Mouse (Mus musculus) heart, embryonic 15.5 days (tissue): ENCODE measurements at regions not wholly inside any gene's neighbourhood (a gene's known extent, or its start where the extent isn't known, plus 50 kb on each side); places are given as distances from the start of the nearest gene placed in this dataset.
A peak's percentile ranks its signal among the peaks of the same experiment; 100 is the strongest.

Experiments
- ATAC-seq: fragments of 200-750 bp; cut with Nextera tagmentation; replicated peaks from 2 replicates; pipeline ENCODE4 v1.8.0; 2017; ENCODE audit warnings: low read depth, moderate TSS enrichment; ENCODE audit not compliant: insufficient number of reproducible peaks, insufficient read depth, low FRiP score
- H3K27ac ChIP-seq: fragments of 300-500 bp; sonication (generic); 2 replicates; pipeline ENCODE4 v1.5.1; 2015; ENCODE audit warnings: mild to moderate bottlenecking, inconsistent platforms
- H3K27me3 ChIP-seq: fragments of 300-500 bp; sonication (generic); 2 replicates; pipeline ENCODE4 v1.6.1; 2015; ENCODE audit warnings: inconsistent platforms
- H3K36me3 ChIP-seq: fragments of 300-500 bp; sonication (generic); 2 replicates; pipeline ENCODE4 v1.6.1; 2015; ENCODE audit warnings: mild to moderate bottlenecking, inconsistent platforms
- H3K4me1 ChIP-seq: fragments of 300-500 bp; sonication (generic); replicated peaks from 2 replicates; pipeline ENCODE4 v1.6.1; 2015; ENCODE audit warnings: inconsistent platforms
- H3K4me2 ChIP-seq: fragments of 300-500 bp; sonication (generic); 2 replicates; pipeline ENCODE4 v1.6.1; 2015; ENCODE audit warnings: inconsistent platforms, mild to moderate bottlenecking, moderate library complexity
- H3K4me3 ChIP-seq: fragments of 300-500 bp; sonication (generic); 2 replicates; pipeline ENCODE4 v1.5.1; 2015; ENCODE audit warnings: mild to moderate bottlenecking, inconsistent platforms
- H3K9ac ChIP-seq: fragments of 300-500 bp; sonication (generic); 2 replicates; pipeline ENCODE4 v1.6.1; 2015; ENCODE audit warnings: mild to moderate bottlenecking, inconsistent platforms
- H3K9me3 ChIP-seq: fragments of 300-500 bp; sonication (generic); replicated peaks from 2 replicates; pipeline ENCODE4 v1.6.1; 2016; ENCODE audit warnings: inconsistent platforms
- WGBS: fragments of 180-500 bp; shearing (Covaris S2); methylation state at CpG from one replicate; pipeline ENCODE4 v1.1.7; 2015; ENCODE audit warnings: mixed read lengths; 5-methylcytosine and 5-hydroxymethylcytosine counted together

DNA sequence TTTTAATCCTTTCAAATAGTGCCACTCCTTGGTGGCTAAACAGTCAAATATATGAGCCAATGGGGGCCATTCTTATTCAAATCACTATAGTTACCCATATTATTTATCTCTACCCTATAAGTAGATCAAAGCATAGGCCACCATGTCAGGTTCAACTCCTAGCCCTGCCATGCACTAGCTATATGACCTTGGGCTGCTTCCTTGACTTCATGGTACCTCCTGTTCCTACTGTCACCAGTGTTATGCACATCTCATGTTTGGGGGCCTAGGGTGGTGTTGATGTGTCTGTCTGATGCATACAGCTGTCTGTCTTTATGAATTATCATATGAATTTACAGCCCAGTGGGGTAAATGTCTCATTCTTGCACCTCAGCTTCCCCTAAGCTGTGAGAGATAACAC lies 310.6 kb downstream of the Rps24 start:
- Histone ChIP-seq H3K4me2 (no peak overlapping the region), H3K4me3 (no peak overlapping the region), H3K27me3 (no peaks in the 10 kb centered on the region), H3K9ac (no peak overlapping the region), H3K27ac (no peak overlapping the region), H3K4me1 (no peaks in the 10 kb centered on the region), H3K9me3 (no peaks in the 10 kb centered on the region), H3K36me3 (no peaks in the 10 kb centered on the region)
- no peak for ATAC-seq

DNA sequence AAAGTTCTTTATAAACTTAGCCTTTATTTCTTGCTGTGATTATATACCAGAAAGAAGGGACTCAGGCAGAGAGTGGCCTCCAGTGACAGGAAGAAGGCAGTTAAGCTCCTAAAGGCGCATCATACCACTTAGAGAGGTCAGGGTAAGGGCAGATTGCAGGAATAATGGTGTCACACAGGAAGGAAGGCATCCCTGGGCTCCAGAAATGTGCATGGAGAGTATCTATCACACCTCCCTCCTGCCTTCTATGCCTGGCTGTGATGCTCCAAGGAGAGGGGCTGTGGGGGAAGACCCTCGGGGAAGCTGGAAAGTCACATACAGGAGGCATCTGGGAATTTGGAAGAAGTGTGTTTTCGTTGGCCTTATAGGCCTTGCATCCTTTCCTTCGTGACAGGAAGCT lies 311.1 kb downstream of the Rps24 start:
- no peak overlapping the region for H3K4me3 ChIP-seq
- no peaks in the 10 kb centered on the region for H3K36me3 ChIP-seq
- H3K4me2 ChIP-seq, result no peak overlapping the region
- no peaks in the 10 kb centered on the region for H3K4me1 ChIP-seq
- no peak overlapping the region for H3K27ac ChIP-seq
- WGBS, result 53% methylated on average over 4 of the region's 4 CpGs
- no peak overlapping the region for H3K9ac ChIP-seq
- no peak for ATAC-seq
- H3K9me3 ChIP-seq, result no peaks in the 10 kb centered on the region
- H3K27me3 ChIP-seq, result no peaks in the 10 kb centered on the region

DNA sequence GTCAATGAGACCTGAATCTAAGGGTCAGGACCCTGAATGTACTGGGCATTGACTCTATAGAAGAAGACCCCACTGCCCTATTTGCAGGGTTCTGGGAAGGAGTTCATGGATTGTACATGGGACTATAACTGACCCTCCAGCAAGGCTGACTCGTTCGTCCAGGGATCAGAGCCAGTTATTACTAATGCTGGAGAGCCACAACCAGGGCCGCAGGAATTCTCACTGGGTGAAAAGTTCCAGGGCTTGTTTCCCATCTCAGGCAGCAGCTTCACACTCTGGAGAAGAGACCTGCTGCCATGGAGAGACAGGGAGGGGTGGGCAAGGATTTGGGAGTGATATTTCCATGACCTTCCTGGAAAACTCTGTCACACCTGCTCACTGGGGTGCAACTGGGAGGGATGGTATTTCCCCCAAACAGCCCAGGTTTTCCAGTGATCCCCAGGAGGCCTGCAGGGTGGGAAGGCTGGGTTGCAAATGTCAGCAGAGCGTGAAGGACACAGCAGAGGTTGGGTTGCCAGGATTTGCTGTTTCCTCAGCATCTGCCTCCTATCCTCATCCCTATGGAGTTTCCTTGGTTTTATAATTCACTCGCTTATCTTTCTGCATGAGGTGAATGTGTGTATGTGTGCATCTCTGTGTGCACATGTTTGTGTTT lies 316.2 kb downstream of the Rps24 start:
- no peaks in the 10 kb centered on the region for H3K36me3 ChIP-seq
- H3K9me3 ChIP-seq, result no peaks in the 10 kb centered on the region
- H3K27me3 ChIP-seq, result no peaks in the 10 kb centered on the region
- H3K9ac ChIP-seq, result no peak overlapping the region
- no peak overlapping the region for H3K27ac ChIP-seq
- H3K4me1 ChIP-seq, result 0 out of 2 replicates have a peak, but pooled peaks cover 4% of the 10 kb centered on the region
- no peak overlapping the region for H3K4me2 ChIP-seq
- ATAC-seq, result no peak
- H3K4me3 ChIP-seq, result no peak overlapping the region
- 74% methylated on average over 5 of the region's 5 CpGs for WGBS

DNA sequence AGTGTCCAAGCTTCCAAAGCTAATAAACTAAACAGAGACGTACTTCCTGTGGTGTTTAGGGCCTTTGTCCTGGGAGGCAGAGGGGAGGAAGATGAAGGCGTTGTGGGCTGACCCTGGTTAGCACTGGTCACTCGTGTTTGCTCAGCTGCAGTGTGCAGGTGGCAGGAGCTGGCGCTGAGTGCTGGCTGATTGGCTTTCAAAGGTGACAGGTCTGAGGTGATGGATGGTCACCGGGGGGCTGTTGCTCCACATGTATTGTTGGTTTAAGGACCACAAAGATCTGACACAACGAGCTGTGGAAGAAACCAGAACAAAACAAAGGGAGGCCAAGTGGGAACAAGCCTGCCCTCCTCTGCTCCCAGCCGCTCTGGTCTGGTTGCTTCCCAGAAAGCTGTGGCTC lies 320.1 kb downstream of the Rps24 start:
- Histone ChIP-seq H3K4me1 (0 out of 2 replicates have a peak, but pooled peaks cover 4% of the 10 kb centered on the region), H3K9me3 (no peaks in the 10 kb centered on the region), H3K4me3 (no peak overlapping the region), H3K9ac (no peak overlapping the region), H3K27ac (no peak overlapping the region), H3K27me3 (no peaks in the 10 kb centered on the region), H3K4me2 (no peak overlapping the region), H3K36me3 (no peaks in the 10 kb centered on the region)
- ATAC-seq, result no peak; the same call in 1 of the 2 replicates
- 24% methylated on average over 7 of the region's 7 CpGs for WGBS

DNA sequence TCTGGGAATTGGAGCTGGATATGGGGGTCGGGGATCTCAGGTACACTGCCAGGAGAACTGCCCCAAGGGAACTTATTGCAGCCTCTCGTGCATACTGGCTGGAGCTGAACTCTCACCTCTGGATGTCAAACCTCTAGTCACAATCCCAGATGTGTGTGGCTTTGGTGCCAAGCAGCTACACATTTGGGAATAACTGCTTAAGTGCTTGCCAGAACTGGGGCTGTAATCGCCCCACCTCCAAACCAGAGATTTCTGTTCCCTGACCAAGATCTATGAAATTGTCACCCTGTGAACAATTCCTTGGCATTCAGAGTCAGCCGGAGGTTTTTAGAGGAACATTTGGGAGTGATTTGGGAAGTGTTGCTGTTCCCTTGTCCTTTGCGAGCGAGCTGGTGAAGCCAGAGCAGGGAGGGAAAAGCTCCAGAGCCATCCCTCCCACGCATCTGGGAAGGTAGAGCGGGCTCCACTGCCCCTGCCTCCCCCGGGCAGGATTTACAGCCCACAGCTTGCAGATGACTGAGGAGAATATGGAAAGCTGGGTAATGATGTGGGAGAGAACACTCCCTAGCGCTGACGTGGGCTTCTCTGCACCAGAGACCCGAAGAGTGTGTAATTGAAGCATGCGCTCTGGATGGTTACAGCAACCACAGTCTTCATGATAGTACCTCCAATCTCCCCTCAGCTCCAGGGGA lies 336.1 kb downstream of the Rps24 start:
- Histone ChIP-seq H3K4me3 (no peak overlapping the region), H3K4me2 (no peak overlapping the region), H3K4me1 (peaks cover 20% of the 10 kb centered on the region), H3K36me3 (no peaks in the 10 kb centered on the region), H3K27me3 (no peaks in the 10 kb centered on the region), H3K9ac (no peak overlapping the region), H3K27ac (peak overlapping the region; percentile 13; the same call in 1 of the 2 replicates), H3K9me3 (no peaks in the 10 kb centered on the region)
- 62% methylated on average over 13 of the region's 13 CpGs for WGBS
- no peak for ATAC-seq

DNA sequence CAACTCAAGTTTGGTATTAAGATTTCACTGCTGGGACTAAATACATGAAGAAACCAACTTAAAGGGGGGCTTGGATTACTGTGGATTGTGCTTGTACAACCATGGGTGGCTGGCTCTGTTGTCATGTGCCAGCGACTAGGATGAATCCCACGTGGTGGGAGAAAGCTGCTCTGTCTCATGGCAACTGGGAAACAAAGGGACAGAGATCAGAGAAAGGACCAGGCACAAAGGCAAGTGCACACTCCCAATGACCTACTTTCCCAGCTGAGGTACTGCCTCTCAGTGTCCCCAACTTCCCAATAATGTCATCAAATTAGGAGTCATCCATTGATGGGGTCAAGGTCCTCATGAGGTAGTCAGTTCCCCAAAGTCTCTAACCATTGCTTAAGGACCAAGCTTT lies 337.4 kb downstream of the Rps24 start:
- no peak overlapping the region for H3K4me3 ChIP-seq
- peaks cover 30% of the 10 kb centered on the region for H3K4me1 ChIP-seq
- H3K9ac ChIP-seq, result no peak overlapping the region
- no peaks in the 10 kb centered on the region for H3K36me3 ChIP-seq
- H3K9me3 ChIP-seq, result no peaks in the 10 kb centered on the region
- H3K4me2 ChIP-seq, result no peak overlapping the region
- H3K27ac ChIP-seq, result no peak overlapping the region
- no peak for ATAC-seq
- H3K27me3 ChIP-seq, result no peaks in the 10 kb centered on the region
- WGBS, result 76% methylated on average over 2 of the region's 2 CpGs

DNA sequence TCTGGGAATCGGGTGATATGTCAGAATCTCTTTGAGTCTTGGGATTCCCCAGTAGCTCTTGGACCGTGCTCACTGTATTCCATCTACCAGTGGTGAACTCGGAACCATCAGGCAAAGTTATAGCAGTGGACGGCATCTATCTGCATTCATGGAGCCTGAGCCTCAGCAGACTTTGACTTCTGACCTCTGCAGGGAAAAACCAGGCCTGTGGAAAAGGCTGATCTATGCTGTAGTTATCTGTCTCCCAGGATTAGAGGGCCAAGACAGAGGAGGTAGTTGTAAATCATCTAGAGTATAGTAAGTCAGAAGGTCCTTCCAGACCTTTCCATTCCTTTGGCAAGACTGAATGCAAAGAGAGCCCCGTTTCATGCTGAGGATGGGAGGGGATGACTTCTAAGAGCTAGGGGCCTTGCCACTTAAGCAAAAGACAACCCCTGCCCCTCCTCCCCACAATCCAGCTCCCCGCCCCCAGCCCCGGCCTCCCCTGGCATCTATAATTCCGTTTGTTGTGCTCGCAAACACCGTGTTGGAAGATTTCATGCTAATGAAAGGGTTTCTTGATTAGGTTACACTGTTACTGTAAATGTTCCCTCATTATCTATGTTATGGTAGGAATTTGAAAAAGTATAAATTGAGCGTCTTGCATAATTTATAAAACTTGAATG lies 338.9 kb downstream of the Rps24 start:
- no peak overlapping the region for H3K4me3 ChIP-seq
- H3K9ac ChIP-seq, result no peak overlapping the region
- H3K27me3 ChIP-seq, result 0 out of 2 replicates have a peak, but pooled peaks cover 3% of the 10 kb centered on the region
- no peaks in the 10 kb centered on the region for H3K36me3 ChIP-seq
- no peaks in the 10 kb centered on the region for H3K9me3 ChIP-seq
- ATAC-seq, result no peak
- H3K4me2 ChIP-seq, result no peak overlapping the region
- peaks cover 30% of the 10 kb centered on the region for H3K4me1 ChIP-seq
- WGBS, result 64% methylated on average over 11 of the region's 11 CpGs
- H3K27ac ChIP-seq, result no peak overlapping the region

DNA sequence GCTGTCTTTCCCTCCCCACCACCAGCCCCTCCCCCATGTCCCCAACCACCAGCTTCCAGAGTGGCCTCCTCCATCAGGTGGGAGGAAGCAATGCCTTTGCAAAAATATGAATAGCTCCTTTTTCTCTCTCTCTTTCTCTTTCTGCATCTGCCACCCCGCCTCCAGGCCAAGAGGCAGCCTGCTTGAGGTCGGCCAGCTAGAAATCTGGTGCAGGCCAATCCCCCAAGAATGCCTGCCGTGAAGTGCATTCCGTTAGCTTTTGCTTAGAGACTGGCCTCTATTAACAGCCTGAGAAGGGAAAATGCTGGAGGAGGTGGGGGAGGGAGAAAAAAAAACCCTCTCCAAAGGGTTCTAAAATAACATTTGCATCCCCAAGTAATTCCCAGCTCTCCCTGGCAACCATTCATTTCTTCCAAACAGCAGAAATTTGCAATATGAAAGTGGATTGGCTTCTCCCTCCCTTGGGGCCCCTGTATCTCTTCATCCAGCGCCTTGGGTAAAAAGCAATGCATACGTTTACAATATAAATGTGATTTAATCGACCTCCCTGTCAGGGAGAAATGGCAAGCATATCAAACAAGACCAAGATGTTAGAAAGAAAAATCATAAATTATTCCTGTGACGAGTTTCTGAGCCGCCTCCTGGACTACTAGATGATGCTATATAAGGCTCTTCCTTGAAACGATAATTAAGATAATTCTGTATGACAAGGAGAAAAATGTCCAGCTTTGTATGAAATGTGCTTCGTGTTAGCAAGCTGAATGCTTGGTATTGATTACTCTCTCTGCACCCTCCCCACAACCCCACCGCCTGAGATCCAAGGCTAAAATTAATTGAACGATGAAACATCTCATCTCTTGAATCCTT lies 339.8 kb downstream of the Rps24 start:
- Histone ChIP-seq H3K9ac (no peak overlapping the region), H3K9me3 (no peaks in the 10 kb centered on the region), H3K27ac (no peak overlapping the region), H3K4me1 (peaks cover 30% of the 10 kb centered on the region), H3K36me3 (no peaks in the 10 kb centered on the region), H3K4me3 (no peak overlapping the region), H3K4me2 (no peak overlapping the region), H3K27me3 (0 out of 2 replicates have a peak, but pooled peaks cover 3% of the 10 kb centered on the region)
- ATAC-seq, result no peak
- WGBS, result 46% methylated on average over 13 of the region's 13 CpGs

DNA sequence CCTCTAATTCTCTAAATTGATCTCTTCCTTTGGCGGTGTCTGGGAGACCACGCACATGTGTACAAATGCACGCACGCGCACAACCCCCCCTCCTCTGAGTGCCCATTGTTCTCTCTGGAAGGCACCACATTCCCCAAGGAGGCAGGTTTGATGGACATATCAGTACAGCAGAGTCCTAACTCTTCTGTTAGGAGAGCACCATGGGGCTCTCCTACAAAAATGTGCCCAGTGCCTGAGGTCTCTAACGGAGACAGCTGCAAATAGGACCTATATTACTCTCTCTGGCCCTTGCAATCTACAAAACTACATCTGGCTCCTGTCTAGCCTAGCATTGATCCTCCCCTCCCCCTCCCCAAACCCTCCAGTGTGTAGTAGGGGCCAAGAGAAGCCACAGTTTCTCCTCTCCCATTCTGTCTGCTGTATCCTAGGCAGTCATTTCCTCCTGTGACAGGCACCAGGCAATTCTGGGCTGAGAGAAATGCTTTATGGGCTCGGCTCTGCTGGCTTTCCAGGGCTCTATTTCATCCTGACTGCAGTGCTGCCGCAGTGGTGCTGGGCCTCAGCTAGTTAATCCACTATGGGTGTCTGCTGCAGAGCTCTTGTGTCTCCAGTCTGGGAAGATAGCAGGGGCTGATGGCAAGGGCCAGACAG lies 340.6 kb downstream of the Rps24 start:
- H3K36me3 ChIP-seq, result no peaks in the 10 kb centered on the region
- peak overlapping the region; percentile 44; the same call in 1 of the 2 replicates for H3K27ac ChIP-seq
- H3K4me2 ChIP-seq, result no peak overlapping the region
- no peaks in the 10 kb centered on the region for H3K9me3 ChIP-seq
- 0 out of 2 replicates have a peak overlapping the region, but pooled peaks have one; percentile 16 for H3K9ac ChIP-seq
- H3K4me3 ChIP-seq, result no peak overlapping the region
- 32% methylated on average over 8 of the region's 8 CpGs for WGBS
- H3K4me1 ChIP-seq, result peaks cover 30% of the 10 kb centered on the region
- 0 out of 2 replicates have a peak, but pooled peaks cover 3% of the 10 kb centered on the region for H3K27me3 ChIP-seq
- no peak for ATAC-seq

DNA sequence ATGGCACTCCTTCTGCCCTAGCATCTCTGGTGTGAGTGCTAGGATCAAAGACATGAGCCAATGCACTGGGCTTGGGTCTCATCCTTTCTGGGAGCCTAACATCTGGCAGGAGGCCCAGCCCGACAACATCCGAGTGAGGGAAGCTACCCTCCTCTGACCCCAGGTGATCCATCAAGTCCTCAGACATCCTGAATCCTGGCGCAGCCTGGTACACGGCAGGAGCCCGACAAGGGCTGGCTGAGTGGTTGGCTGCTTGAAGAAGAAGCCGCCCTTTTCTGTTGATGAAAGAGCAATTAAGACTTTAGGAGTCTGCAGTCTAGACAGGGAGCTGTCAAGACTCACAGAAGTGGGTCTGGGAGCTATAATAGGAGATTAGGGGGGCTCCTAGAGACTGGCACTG lies 342.1 kb downstream of the Rps24 start:
- Histone ChIP-seq H3K9me3 (no peaks in the 10 kb centered on the region), H3K4me1 (peaks cover 30% of the 10 kb centered on the region), H3K27me3 (0 out of 2 replicates have a peak, but pooled peaks cover 3% of the 10 kb centered on the region), H3K9ac (no peak overlapping the region), H3K36me3 (no peaks in the 10 kb centered on the region), H3K4me3 (no peak overlapping the region), H3K4me2 (no peak overlapping the region), H3K27ac (no peak overlapping the region)
- WGBS, result 44% methylated on average over 6 of the region's 6 CpGs
- ATAC-seq, result no peak
